Mouse (Mus musculus): ENCODE measurements around the gene Scrn1. TPM values are rescaled to one million over a fixed set of nuclear protein-coding genes. Genes with fewer than 3 reads are reported as not detected.
A peak's percentile ranks its signal among the peaks of the same experiment; 100 is the strongest.

Gene Scrn1
- total RNA-seq, 4 experiments from 2014 or later: 158 to 168 (median 161) TPM

DNA sequence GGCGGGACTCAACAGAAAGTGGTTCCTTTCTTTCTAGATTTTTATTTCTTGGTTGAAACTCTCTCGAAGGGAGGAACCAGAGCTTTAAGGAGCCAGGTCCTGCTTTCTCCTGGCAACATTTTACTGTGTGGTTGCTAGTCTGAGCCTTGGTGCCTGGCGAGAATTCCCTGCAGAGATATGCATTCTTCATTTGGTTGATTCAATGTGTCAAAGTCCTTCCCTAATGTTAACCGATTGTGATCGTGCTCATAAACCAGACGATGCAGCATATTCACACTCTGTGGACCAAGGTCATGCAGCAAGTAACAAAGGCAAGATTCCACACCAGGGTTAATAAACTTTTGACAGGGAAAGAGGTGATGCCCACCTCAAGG is 244 bp upstream of the Scrn1 start:
- no peak for DNase-seq (ENCODE audit: low spot score in 2 of 2)

DNA sequence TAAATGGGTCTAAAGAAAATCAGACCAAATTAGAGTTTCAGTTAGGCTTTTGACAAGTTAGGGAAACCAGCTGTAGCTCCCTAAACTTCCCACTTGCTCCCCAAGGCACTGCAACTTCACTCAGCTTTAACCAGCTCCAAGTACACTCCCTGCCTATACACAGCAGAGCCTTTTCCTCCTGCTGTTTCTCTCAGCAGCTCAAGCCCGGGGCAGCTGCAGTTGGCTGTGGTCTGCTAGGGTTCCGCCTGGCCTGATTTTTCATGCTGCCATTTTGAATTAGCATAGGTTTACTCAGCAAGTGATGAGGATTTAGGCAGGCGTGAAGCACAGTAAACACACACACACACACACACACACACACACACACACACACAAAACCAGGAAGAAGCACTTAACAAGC is 1.3 kb downstream of the Scrn1 start:
- DNase-seq (ENCODE audit: low spot score in 2 of 2): no peak

DNA sequence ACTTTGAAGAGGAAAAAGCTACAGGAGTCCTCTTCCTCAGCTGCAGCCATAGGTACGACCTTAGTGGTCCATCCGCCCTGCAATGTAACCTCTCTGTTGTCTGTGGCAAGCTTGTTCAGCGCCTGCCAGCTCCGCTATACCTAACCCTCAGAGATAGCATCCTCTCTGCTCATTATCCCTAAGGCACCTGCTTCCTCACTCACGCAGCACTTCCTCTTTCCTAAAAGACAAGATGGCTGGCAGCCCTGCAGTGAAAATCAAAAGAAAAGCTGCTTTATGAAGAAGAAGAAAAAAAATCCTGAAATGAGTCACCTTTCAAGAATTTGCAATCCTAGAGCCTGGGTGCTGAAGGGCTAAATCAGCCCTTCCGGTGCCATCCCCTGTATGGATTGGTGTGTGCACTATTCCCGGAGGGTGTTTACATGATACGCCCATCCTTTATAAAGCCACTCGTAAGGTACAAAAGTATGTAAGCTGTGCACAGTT is 1.7 kb downstream of the Scrn1 start:
- DNase-seq (ENCODE audit: low spot score in 2 of 2): no peak

DNA sequence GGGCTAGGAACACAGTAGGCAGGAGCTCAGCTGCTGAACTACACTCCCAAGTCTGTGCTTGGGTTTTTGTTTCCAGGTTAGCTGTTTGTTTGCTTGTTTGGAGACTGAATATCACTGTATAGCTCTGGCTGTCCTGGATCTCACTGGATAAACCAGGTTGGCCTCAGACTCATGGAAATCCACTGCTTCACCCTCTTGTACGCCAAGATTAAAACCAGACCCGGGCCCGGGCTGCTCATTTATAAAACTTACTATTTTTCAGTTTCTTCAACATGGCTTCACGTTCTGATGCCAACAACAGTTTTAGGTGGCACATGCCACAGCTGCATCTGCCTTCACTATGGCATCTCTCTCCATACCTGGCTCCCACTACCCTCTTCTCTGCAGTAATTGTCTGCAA is 2.7 kb downstream of the Scrn1 start:
- no peak for DNase-seq (ENCODE audit: low spot score in 2 of 2)

DNA sequence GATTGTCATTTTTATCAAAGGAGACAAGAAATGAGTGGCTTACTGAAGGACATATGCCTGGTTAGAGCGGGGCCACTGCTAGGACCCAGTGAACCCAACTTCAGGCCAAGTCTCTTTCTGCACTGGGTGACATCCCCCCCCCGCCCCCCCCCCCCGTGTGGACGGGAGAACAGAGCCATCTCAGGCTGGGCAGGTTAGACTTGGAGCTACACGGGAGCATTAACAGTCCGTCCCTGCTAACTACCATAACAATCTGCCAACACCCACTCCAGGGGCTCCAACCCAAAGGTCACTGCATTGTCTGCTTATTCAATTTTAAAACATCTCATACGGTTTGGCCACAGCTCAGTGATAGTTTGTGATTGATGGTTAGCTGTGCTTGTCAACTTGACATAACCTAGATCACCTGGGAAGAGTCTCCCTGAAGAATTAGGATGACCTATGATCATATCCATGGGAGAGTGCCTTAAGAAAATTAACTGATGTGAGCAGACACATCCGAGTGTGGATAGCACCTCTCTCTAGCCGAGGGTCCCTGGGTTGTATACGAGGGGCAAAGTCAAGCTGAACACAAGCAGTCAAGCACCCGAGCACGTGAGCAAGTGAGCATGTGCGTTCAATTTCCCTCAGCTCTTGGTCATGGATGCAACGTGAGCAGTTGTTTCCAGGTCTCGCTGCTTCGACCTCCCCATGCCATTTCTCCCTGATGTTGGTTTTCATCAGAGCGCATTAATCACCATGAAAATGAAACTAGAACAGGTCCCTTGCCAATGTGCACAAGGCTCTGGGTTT is 4.1 kb downstream of the Scrn1 start:
- DNase-seq (ENCODE audit: low spot score in 2 of 2): no peak

DNA sequence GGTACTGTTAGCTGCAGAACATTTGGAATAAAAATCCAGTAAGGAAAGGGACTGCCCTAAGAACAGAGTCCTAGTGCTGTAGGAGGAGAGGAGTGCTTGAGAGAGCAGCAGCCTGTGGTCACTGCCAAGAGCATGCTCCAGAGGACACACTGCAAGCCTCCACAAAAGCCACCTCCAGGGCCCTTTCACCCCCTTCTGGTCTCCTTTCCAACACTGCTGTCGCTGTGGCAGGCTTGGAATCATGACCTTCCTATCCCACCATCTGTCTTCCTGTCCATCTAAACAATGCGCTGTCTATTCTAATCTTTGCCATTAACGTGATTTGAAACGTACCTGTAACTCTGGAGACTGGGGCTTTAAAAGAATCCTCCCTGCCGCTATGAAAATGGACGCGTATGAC is 7.8 kb downstream of the Scrn1 start:
- no peak for DNase-seq (ENCODE audit: low spot score in 2 of 2)

DNA sequence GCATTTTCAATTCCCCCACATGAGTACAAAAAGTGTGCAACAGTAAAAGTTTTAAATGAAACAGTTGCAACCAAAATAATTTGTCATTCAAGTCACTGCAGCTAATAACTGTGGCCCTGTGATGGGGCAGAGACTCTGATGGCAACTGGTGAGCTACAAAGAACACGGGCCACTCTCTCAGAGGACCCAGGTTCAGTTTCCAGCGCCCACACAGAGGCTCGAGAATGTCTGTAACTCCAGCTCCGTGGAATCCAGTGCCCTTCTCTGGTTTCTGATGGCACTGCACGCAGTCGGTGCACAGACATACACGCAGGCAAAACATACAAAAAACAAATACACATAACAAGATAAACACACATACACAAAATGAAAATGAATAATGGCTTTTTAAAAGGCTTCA is 8.6 kb downstream of the Scrn1 start:
- DNase-seq (ENCODE audit: low spot score in 2 of 2): no peak

DNA sequence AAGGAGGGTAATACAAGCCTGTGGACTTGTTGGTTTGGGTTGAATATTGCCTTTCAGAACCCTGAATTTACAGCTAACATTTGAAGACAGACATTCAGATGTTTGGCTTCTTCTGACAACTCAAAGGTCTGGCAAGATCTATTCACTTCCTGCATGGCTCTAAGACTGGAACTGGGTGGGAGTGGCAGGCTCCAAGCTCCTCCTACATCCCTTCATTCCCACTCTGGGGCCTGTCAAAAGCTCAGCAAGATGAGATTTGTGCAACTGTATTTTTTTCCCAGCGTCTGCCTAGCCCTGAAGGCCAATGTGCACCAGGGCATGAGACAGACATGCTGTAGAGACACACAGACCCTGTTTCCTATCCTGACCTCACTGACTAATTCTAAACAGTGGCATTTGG is 10.5 kb downstream of the Scrn1 start:
- DNase-seq (ENCODE audit: low spot score in 2 of 2): no peak

DNA sequence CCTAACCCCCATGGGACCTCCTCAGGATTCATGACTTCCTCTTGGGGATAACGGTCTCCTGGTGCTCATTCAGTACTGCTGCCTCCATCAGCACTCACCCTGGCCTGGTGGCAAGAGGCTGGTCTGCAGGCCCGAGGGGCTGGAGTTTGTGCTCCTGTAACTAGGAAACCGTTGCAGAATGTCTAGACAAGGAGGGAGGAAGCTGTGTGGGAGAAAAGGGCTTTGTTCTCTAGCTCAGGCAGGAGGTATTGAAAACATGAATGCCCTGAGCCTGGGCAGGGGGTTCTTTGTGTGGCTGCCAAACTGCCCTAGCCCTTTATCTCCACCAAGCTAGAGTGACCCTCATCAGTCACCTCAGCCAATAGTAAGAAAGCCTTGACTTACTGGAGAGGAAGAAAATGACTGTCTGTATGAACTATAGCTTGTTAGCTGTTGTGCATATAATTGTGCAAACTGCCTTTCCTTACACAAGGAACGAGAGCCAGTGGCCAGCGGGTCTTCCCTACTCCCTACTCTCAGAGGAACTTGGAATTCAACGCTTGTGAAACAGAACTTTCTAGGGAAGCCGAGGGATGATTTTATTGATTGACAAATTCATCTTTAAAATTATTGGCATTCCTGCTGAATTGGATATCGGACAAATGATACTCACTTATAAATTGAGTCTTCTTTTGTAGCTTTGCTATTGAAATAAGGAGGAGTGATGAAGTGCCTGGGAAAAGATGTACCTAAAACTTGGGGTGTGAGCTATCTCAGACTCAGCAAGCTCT is 11.8 kb downstream of the Scrn1 start:
- no peak for DNase-seq (ENCODE audit: low spot score in 2 of 2)

DNA sequence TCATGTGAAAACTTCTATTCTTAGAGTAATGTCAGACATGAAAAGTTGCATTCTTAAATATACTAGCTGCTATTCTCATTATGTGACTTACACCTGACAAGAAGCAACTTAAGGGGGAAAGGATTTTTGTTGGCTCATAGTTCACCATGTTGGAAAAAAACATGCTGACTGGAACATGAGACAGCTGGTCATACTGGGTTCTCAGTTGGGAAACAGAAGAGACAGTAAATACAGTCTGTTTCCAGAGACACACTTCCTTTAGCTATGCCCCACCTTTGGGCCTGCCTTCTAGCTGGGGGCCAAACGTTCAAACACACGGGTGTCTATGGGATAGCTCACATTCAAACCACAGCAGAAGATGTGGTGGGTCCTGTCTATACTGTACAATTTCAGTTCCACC is 12.7 kb downstream of the Scrn1 start:
- DNase-seq (ENCODE audit: low spot score in 2 of 2): no peak

DNA sequence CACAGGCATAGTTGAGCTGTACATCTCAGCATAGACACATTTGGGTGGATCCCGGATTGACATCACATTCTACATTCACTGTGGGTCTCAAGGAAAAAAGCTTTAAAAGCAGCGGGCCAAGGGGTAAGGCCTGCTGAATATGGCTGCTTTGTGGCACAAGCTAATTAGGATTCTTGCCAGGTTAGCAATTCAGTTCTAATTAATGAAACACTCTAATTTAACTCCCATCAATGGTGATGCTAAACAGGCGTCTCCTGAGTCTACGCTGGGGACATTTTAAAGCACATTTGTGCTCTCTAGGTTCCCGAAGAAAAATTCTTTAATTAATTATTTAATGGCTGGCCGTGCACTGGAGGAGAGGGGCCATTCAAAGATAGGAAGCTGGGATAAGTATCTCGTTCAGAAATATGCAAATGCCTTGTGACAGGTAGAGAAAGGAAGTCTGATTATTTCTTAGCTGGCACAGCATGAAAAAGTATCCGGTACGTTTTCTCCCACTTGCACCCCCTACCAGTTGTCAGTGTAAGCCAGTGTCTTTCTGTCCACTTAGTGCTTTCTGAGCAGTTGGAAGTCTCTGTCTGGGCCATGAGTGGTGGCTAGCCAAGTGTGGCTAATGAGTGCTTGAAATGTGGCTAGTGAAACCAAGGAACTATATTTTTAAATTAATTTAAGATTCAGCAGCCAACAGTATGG is 13.4 kb downstream of the Scrn1 start:
- DNase-seq (ENCODE audit: low spot score in 2 of 2): no peak

DNA sequence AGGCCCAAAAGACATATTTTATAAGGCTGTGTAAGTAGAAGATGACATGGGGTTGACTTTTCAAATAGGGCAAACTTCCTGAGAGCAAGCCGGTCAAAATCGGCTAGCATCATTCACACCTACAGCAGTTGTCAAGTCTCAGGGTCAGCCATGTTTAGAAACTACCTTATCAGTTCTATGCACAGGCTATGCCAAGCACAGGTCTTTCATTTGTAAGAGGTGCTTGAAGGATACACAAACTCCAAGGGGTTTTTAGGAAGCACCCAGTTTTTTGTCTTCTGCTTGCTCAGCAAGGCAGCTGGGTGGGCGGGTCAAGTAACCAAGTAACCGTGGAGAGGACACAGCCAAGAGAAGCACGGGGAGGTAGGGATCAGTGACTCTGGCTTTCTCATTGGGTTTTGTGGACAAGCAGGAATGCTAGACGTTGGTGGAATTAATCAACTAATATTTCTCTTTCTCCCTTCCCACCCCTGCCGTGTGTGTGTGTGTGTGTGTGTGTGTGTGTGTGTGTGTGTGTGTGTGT is 15.4 kb downstream of the Scrn1 start:
- no peak for DNase-seq (ENCODE audit: low spot score in 2 of 2)

DNA sequence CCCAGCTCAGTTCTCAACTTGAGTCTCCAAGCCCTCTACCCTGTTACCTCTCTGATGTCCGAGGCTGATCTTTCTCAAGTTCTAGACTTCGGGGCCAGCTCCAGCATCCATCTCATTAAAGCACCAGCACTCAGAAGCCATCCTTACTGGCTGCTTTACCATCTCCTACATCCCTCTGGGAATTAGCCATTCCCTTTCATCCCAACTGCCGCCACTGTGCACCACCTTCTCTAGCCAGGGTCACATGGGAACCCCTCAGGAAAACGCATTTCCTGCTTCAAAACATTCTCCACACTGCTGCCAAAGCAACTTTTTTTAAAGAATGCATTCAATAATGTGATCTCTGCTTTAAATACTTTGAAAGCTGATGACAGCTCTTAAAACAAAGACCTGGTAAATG is 17.0 kb downstream of the Scrn1 start:
- no peak for DNase-seq (ENCODE audit: low spot score in 2 of 2)

DNA sequence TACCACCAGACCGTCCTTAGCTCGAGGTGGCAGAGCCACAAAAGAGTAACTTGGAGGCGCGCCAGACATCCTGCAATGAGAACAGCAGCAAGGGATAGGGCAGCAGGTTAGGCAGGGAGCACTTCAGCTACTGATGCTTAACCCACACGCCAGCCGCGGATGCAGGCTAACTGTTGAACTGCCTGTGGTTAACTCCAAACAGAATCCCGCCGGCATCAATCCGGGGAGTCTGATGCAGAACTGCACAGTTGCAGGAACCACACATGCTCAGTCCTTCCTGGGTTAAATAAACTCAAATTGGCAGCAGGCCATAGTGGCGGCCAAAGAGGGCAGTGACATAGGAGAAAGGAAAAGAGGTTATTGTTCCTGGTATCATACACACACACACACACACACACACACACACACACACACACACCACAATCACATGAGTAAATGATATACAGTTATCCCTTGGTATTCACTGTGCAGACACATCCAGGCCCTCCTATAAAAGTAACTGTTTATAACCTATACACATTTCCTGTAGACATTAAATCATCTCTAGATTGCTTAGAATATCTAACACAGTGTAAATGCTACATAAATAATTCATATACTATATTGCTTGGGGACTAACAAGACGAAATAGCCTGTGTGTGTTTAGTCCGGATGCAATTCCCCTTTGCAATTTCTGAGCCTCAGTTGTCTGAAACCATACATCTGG is 17.8 kb downstream of the Scrn1 start:
- DNase-seq (ENCODE audit: low spot score in 2 of 2): no peak

DNA sequence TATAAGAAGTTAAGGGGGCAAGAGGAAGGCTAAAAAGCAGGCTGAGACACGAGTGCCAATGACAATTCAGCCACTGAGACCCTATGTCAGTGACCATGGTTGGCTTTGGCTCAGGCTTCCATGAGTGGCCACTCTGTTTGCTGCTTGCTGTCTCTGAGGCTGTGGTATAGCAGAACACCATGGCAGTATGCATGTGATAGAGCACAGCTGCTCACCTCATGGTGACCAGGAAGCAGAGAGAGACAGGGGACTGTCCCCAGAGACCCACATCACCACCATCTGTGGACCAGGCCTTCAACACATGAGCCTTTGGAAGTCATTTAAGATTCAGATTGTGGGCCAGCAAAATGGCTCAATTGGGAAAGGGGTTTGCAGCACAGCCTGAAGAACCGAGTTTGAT is 22.6 kb downstream of the Scrn1 start:
- DNase-seq (ENCODE audit: low spot score in 2 of 2): no peak

DNA sequence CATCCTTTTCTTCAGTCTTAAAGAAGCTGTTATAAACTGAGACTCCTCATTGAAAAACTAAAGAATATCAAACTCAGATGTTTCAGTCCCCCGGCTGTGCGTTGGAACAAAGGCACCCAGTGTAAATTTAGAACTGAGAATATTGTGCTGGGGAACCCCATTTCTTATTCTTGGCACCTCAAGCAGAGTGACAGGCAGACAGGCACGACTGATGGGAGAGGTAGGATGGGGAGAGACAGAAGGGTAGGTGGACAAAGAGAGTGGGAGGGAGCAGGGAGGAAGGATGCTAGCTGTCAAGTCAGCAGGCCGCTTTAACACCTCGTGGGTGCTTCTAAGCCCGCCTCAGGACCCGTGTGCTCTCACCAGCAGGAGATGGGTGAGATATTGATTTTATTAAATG is 23.5 kb downstream of the Scrn1 start:
- no peak for DNase-seq (ENCODE audit: low spot score in 2 of 2)

DNA sequence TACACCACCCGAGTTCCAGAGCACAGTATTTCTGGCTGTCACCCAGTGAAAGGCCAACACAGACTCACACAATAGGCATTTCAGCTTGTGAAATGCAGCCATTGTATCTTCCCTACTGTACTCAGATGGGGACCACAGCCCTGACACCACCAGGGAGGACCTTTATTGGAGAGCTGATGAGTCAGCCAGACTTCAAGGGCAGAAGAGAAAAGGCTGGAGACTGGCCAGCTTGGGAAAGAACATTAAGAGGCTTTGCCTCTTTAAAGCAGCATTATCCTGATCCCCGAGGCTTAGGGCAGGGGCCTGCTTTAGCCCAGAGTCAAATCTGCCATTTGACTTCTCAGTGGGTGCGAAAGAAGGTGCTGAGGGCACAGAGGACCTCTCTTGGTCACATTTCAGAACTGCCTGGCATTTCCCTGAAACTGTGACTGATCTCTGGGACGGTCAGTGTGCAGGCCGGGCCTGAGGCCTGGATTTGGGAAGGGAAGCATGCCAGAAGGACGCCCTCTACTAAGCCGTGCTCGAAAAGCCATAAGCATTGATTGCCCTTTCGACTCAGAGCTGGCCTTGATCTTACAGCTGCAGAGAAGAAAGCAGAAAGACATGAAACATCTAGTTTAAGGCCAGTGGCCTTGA is 25.9 kb downstream of the Scrn1 start:
- DNase-seq (ENCODE audit: low spot score in 2 of 2): no peak

DNA sequence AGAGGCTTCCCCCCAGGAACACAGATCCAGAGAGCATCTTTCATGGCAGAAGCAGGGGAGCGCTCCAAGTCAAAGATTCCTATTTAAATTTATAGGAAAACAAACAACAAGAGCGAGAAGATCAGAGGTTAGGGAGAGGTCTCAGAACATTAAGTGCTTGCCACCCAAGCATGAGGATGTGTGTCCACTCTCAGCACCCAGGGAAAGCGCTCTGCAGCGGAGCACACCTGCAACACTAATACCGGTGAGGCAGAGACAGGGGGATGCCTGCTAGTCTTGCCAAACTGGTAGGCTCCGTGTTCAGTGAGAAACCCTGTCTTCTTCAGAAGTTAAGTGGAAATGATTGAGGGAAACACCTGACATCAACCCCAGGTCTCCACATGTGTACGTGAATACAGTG is 26.9 kb downstream of the Scrn1 start:
- no peak for DNase-seq (ENCODE audit: low spot score in 2 of 2)

DNA sequence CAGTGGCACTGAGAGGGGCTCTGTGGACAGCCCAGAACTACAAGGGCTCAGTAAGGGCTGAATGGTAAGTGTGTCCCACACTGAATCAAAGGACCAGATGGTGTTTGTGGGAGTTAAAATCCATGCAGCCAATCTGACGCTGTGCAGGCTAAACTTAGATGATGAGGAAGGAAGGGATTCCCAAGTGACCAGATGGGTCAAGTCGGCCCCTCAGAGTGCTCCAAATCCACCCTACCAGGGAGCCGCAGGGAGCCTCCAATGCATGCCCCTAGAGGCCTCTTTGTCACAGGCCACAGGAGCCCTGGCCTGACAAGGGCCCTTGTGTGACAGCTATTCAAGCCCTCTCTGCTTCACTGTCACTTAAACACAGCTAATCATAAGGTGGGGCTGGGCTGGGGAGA is 27.5 kb downstream of the Scrn1 start:
- peak in 1 of 2 experiments; percentile 38 for DNase-seq (ENCODE audit: low spot score in 2 of 2)

DNA sequence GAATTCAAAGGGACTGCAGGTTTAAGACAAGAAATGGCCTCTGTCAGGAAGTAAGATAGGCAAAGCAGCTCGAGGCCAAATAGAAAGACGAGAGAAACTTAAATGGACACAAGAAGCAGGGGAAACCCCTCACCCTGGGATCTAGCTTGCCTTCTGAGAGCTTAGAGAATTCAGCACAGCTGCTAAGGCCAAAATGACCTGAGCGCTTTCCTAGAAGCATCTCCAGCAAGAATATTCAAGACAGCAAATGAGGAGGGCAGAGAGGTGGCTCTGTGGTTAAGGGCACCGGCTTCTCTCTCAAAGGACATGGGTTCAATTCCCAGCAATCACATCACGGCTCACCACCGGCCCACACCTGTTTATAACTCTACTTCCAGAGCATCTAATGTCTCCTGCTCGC is 29.2 kb downstream of the Scrn1 start:
- DNase-seq (ENCODE audit: low spot score in 2 of 2): no peak

DNA sequence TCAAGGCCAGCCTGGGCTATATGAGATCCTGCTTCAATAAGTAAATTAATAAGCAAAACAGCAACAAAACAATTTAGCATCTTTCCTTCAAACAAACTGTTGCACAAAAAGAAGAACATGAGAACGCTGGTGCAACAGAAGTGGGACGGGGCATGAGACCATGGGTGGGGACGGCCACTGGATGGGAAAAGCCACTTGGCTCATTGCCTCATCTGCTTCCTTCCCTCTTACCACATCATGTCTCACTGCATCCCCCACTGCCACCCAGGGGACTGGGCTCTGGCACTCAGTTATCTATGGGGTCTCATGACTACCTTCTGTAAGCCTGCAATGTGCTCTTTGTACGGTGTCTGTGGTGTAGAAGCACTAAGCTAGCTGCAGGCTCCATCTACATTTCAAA is 30.8 kb downstream of the Scrn1 start:
- no peak for DNase-seq (ENCODE audit: low spot score in 2 of 2)

All from left cerebral cortex, adult 8-10 months (tissue).